Mouse (Mus musculus) bone marrow, adult 2 months (tissue): ENCODE data around the gene 4932438H23Rik.

ENCODE experiments used
- CTCF ChIP-seq: fragments of 200-500 bp; IDR thresholded peaks from 2 replicates; pipeline ENCODE4 v1.5.1; 2011; ENCODE audit warnings: low read length, control low read depth; ENCODE audit not compliant: control insufficient read depth, insufficient read depth
- POLR2A ChIP-seq: fragments of 200-500 bp; IDR thresholded peaks from 2 replicates; pipeline ENCODE4 v1.6.1; 2011; ENCODE audit warnings: low read depth, mild to moderate bottlenecking, control low read depth, low read length, borderline replicate concordance; ENCODE audit not compliant: control insufficient read depth

DNA sequence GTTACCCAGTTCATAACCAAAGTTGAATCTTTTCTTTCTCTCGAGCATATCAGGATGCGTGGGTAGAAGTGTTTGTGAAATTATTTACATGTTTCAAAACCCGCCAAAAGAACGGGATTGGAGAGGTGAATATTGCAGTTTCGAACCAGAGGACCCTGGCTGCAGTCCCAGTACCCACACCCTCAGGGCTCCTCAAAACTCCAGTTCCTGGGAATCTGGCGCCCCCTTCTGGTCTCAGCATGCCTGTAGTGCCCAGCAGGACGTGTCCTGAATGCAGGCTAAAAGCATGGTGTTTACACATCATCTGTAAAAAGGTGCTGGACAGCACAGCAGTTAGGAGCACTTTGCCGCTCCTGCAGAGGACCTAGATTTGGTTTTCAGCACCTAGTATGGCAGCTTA, 49.4 kb downstream of the 4932438H23Rik start:
- TF ChIP-seq CTCF (peak; percentile 65), POLR2A (no peak)
